Mouse (Mus musculus): ENCODE results near the gene Slc30a6.

DNA sequence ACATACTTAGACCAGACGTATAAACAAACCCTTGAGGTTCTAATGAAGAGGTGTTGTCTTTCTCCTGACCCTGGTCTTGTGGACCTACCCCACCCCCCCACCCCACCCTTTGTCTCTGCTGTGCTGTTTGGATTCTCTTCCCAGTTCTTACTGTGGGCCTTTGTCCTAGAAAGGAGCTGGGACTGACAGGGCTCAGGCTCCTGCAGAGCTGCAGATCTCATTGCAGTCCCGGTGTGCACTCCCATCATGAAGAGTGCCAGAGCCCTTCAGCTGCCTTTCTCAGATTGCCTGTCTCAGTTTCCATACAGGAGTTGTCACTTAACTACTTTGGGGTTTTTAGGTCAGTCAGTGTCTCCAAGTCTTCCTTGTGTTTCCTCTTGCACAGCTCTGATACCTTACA, 25.2 kb downstream of the Slc30a6 start:
- TF ChIP-seq POLR2A (IDR thresholded peaks at IDR 0.05; ENCODE audit: extremely low read depth, insufficient read depth, low read length) (no peak), CTCF (IDR thresholded peaks at IDR 0.05; ENCODE audit: extremely low read depth, insufficient read depth, low read length) (no peak)
